Mouse (Mus musculus): ENCODE data around the gene Bean1. TPM values are rescaled to one million over a fixed set of nuclear protein-coding genes. Genes with fewer than 3 reads are reported as not detected.

The Bean1 gene
- polyA plus RNA-seq, 2 experiments, result 0.02 TPM; not detected in 1

DNA sequence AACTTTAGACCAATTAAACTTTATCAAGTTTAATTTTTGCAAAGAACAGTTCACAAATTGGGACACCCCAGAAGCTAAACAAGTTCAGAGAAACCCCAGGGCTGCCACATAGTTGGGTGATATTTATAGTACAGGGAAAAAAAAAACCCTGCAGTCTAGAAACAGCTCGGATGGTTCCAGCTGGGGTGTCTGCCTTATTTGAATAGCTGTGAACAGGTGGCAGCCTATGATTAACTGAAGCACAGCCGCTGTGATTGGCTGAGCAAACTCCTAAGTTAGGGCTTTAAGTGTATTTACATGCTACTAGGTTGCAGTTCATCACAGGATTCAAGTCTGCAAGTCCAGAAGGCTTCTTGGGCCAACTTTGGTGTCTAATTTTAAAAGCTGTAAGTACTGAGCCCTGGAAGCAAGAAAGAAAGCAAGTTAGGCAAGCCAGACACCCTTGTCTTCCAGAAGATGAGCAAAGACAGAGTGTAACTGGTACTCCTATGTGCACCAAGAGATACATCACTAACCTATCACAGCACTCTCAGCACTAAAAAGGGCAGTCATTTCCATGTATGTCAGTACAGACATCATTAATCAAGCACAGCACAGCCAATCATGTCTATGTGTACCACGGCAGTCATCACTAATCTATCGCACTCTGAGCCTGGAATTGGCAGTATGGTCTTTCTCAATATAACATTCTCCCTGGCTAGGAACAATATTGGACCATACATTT lies 42.9 kb upstream of the Bean1 start:
- ATAC-seq (ENCODE audit: insufficient read depth) (no peak), DNase-seq (ENCODE audit: low read depth in 3 of 3, low spot score in 3 of 3) (no peak)
- Histone ChIP-seq H3K27ac (no peak overlapping the region), H3K36me3 (replicated peaks; ENCODE audit: control insufficient read depth, insufficient read depth, low read depth) (no peaks in the 10 kb centered on the region), H3K4me3 (ENCODE audit: insufficient read depth in 1 of 2, low read depth in 2 of 2, low read length in 2 of 2) (no peak overlapping the region), H3K4me1 (replicated peaks; ENCODE audit: control insufficient read depth in 2 of 2, insufficient read depth in 2 of 2, low read length in 1 of 2) (no peaks in the 10 kb centered on the region), H3K4me2 (ENCODE audit: low read depth) (no peak overlapping the region), H3K9me3 (ENCODE audit: control insufficient read depth, low read length) (no peaks in the 10 kb centered on the region), H3K27me3 (ENCODE audit: control insufficient read depth, insufficient read depth, low read length) (no peaks in the 10 kb centered on the region), H3K9ac (replicated peaks) (no peak overlapping the region)
- TF ChIP-seq CTCF (IDR thresholded peaks at IDR 0.05; ENCODE audit: low read depth) (no peak), EP300 (IDR thresholded peaks at IDR 0.05; ENCODE audit: low read depth) (no peak)
- 41% methylated on average over 4 of the region's 4 CpGs for WGBS (ENCODE audit: insufficient replicate concordance)

DNA sequence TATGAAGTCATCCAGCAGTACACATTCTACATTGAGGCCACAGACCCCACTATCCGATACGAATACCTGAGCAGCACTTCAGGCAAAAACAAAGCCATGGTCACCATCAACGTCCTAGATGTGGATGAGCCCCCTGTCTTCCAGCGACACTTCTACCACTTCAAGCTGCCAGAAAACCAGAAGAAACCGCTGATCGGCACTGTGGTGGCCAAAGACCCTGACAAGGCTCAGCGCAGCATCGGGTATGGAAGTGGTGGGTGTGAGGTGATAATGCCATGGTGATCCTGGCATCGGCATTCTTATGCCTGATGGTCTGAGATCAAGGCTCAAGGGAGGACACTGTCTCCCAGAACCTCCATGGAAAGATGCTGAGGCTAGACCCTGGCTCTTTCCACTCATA lies 39.3 kb upstream of the Bean1 start:
- no peak overlapping the region for H3K4me3 ChIP-seq (ENCODE audit: insufficient read depth in 1 of 2, low read depth in 2 of 2, low read length in 2 of 2)
- H3K9ac ChIP-seq (replicated peaks), result no peak overlapping the region
- no peak overlapping the region for H3K4me2 ChIP-seq (ENCODE audit: low read depth)
- WGBS (ENCODE audit: insufficient replicate concordance), result 75% methylated on average over 9 of the region's 9 CpGs
- H3K4me1 ChIP-seq (replicated peaks; ENCODE audit: control insufficient read depth in 2 of 2, insufficient read depth in 2 of 2, low read length in 1 of 2), result no peaks in the 10 kb centered on the region
- no peaks in the 10 kb centered on the region for H3K27me3 ChIP-seq (ENCODE audit: control insufficient read depth, insufficient read depth, low read length)
- no peaks in the 10 kb centered on the region for H3K36me3 ChIP-seq (replicated peaks; ENCODE audit: control insufficient read depth, insufficient read depth, low read depth)
- no peak overlapping the region for H3K27ac ChIP-seq
- ATAC-seq (ENCODE audit: insufficient read depth), result no peak
- TF ChIP-seq EP300 (IDR thresholded peaks at IDR 0.05; ENCODE audit: low read depth) (no peak), CTCF (IDR thresholded peaks at IDR 0.05; ENCODE audit: low read depth) (no peak)
- DNase-seq (ENCODE audit: low read depth in 3 of 3, low spot score in 3 of 3), result no peak
- no peaks in the 10 kb centered on the region for H3K9me3 ChIP-seq (ENCODE audit: control insufficient read depth, low read length)

DNA sequence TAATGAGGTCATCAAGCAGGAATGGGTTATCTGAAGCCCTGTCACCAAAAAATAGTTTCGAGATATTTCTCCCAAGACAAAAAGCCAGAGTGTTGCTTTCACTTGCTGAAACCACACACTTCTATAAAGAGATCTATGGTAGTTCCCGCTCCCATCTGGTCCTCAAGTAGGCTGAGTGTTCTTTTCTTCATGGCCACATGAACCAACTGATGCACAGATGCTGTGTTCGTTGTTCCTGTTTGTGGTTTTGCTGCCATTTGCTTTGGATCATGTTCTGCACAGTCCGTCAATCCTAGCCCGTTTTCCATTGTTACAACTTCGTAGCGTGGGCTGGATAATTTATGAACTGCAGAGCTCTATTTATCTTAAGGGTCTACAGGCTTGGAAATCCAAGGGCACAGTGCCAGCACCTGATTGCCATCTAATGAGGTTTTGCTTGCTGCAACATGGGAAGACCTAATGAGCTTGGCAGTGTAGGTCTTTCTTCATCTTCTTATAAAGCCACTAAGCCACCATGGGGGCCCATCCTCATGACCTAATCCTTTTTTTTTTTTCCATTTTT lies 38.7 kb upstream of the Bean1 start:
- DNase-seq (ENCODE audit: low read depth in 3 of 3, low spot score in 3 of 3), result no peak
- WGBS (ENCODE audit: insufficient replicate concordance), result 53% methylated on average over 7 of the region's 7 CpGs

DNA sequence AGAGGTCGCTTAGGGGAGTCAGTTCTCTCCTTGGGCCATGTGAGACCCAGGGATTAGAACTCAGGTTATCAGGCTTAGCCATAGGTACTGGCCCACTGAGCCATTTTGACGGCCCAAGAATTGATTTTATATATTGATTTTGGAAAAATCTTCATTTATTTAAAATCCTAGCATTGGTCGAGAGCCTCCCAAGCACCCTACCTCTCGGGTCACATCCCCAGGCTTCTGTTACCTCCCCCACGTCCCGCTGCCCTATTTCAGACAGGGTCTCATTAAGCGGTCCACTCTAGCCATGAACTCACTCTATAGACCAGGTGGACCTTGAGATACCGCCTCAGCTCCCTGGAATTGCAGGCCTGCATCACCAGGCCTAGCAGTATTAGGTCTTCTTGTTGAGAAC lies 35.7 kb upstream of the Bean1 start:
- Histone ChIP-seq H3K9me3 (ENCODE audit: control insufficient read depth, low read length) (no peaks in the 10 kb centered on the region), H3K36me3 (replicated peaks; ENCODE audit: control insufficient read depth, insufficient read depth, low read depth) (no peaks in the 10 kb centered on the region), H3K4me2 (ENCODE audit: low read depth) (no peak overlapping the region), H3K27me3 (ENCODE audit: control insufficient read depth, insufficient read depth, low read length) (no peaks in the 10 kb centered on the region), H3K9ac (replicated peaks) (no peak overlapping the region), H3K27ac (no peak overlapping the region), H3K4me1 (replicated peaks; ENCODE audit: control insufficient read depth in 2 of 2, insufficient read depth in 2 of 2, low read length in 1 of 2) (no peaks in the 10 kb centered on the region), H3K4me3 (ENCODE audit: insufficient read depth in 1 of 2, low read depth in 2 of 2, low read length in 2 of 2) (no peak overlapping the region)
- 64% methylated on average over 8 of the region's 8 CpGs for WGBS (ENCODE audit: insufficient replicate concordance)
- TF ChIP-seq CTCF (IDR thresholded peaks at IDR 0.05; ENCODE audit: low read depth), result no peak
- TF ChIP-seq EP300 (IDR thresholded peaks at IDR 0.05; ENCODE audit: low read depth), result no peak
- DNase-seq (ENCODE audit: low read depth in 3 of 3, low spot score in 3 of 3) (no peak), ATAC-seq (ENCODE audit: insufficient read depth) (no peak)

More for the DNA sequence above, 38.7 kb upstream of the Bean1 start:
- no peaks in the 10 kb centered on the region for H3K27me3 ChIP-seq (ENCODE audit: control insufficient read depth, insufficient read depth, low read length)
- no peaks in the 10 kb centered on the region for H3K4me1 ChIP-seq (replicated peaks; ENCODE audit: control insufficient read depth in 2 of 2, insufficient read depth in 2 of 2, low read length in 1 of 2)
- TF ChIP-seq CTCF (IDR thresholded peaks at IDR 0.05; ENCODE audit: low read depth), result no peak
- no peak for TF ChIP-seq EP300 (IDR thresholded peaks at IDR 0.05; ENCODE audit: low read depth)
- no peak overlapping the region for H3K4me2 ChIP-seq (ENCODE audit: low read depth)
- H3K36me3 ChIP-seq (replicated peaks; ENCODE audit: control insufficient read depth, insufficient read depth, low read depth), result no peaks in the 10 kb centered on the region
- ATAC-seq (ENCODE audit: insufficient read depth), result no peak
- H3K4me3 ChIP-seq (ENCODE audit: insufficient read depth in 1 of 2, low read depth in 2 of 2, low read length in 2 of 2), result no peak overlapping the region
- H3K9ac ChIP-seq (replicated peaks), result no peak overlapping the region
- H3K27ac ChIP-seq, result no peak overlapping the region
- H3K9me3 ChIP-seq (ENCODE audit: control insufficient read depth, low read length), result no peaks in the 10 kb centered on the region

DNA sequence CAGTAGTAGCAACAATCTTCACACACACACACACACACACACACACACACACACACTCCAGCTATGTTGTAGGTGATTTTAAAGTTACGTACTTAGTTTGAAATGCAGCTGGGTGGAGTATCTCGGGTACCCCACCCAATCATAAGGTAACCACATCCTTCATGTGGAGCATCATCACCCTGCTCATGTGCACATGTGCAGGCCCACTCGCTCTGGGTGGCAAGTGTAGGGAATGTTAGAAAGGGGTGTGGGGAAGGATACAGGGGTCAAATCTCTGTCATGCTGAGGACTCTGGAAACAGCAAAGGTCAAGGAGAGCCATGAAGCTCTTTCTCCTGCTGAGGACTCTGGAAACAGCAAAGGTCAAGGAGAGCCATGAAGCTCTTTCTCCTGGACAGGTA lies 34.0 kb upstream of the Bean1 start:
- Histone ChIP-seq H3K4me2 (ENCODE audit: low read depth) (no peak overlapping the region), H3K27ac (no peak overlapping the region), H3K4me3 (ENCODE audit: insufficient read depth in 1 of 2, low read depth in 2 of 2, low read length in 2 of 2) (no peak overlapping the region), H3K36me3 (replicated peaks; ENCODE audit: control insufficient read depth, insufficient read depth, low read depth) (no peaks in the 10 kb centered on the region), H3K9me3 (ENCODE audit: control insufficient read depth, low read length) (no peaks in the 10 kb centered on the region), H3K9ac (replicated peaks) (no peak overlapping the region), H3K4me1 (replicated peaks; ENCODE audit: control insufficient read depth in 2 of 2, insufficient read depth in 2 of 2, low read length in 1 of 2) (no peaks in the 10 kb centered on the region), H3K27me3 (ENCODE audit: control insufficient read depth, insufficient read depth, low read length) (no peaks in the 10 kb centered on the region)
- 63% methylated on average over 3 of the region's 3 CpGs for WGBS (ENCODE audit: insufficient replicate concordance)
- ATAC-seq (ENCODE audit: insufficient read depth), result no peak
- DNase-seq (ENCODE audit: low read depth in 3 of 3, low spot score in 3 of 3), result no peak
- TF ChIP-seq EP300 (IDR thresholded peaks at IDR 0.05; ENCODE audit: low read depth) (no peak), CTCF (IDR thresholded peaks at IDR 0.05; ENCODE audit: low read depth) (no peak)

Measured in liver, embryonic 14.5 days (tissue).